Mouse (Mus musculus) gastrocnemius, postnatal 14 days (tissue): ENCODE measurements at regions not wholly inside any gene's neighbourhood (a gene's known extent, or its start where the extent isn't known, plus 50 kb on each side); places are given as distances from the start of the nearest gene placed in this dataset.
A peak's percentile ranks its signal among the peaks of the same experiment; 100 is the strongest.

ENCODE experiments used
- DNase-seq: peaks from one replicate; pipeline ENCODE4 v3.0.0; 2021; ENCODE audit warnings: mixed read lengths
- intact Hi-C: fragments of 180-260 bp; cut with DNase I; formaldehyde crosslinking; loops from one replicate; pipeline ENCODE4 v1.15.1; 2025; ENCODE audit warnings: low total_unique reads

- intact Hi-C loops, result no loop called here
- DNase-seq, result no peak
These were observed 639.2 kb upstream of the Gm11114 start for GRCm38 (mm10) chr9:84673327-84673726.

- intact Hi-C loops, result no loop called here
- no peak for DNase-seq
These were observed 634.2 kb upstream of the Gm11114 start for GRCm38 (mm10) chr9:84678416-84678815.

- intact Hi-C loops, result no loop called here
- no peak for DNase-seq
These were observed 593.9 kb upstream of the Gm11114 start for GRCm38 (mm10) chr9:84718615-84719191.

GRCm38 (mm10) chr9:84719396-84719795 lies 593.2 kb upstream of the Gm11114 start:
- no peak for DNase-seq
- intact Hi-C loops, result no loop called here

- intact Hi-C loops, result no loop called here
- no peak for DNase-seq
These were observed 592.1 kb upstream of the Gm11114 start for GRCm38 (mm10) chr9:84720454-84720853.

- intact Hi-C loops, result no loop called here
- DNase-seq, result no peak
These were observed 573.3 kb upstream of the Gm11114 start for GRCm38 (mm10) chr9:84739266-84739665.

GRCm38 (mm10) chr9:84740336-84740735 lies 572.2 kb upstream of the Gm11114 start:
- DNase-seq, result no peak
- intact Hi-C loops, result no loop called here

GRCm38 (mm10) chr9:84754332-84754731 lies 558.2 kb upstream of the Gm11114 start:
- intact Hi-C loops, result no loop called here
- DNase-seq, result no peak

- no peak for DNase-seq
- intact Hi-C loops, result no loop called here
These were observed 557.7 kb upstream of the Gm11114 start for GRCm38 (mm10) chr9:84754828-84755227.

- no peak for DNase-seq
- intact Hi-C loops, result no loop called here
These were observed 538.2 kb upstream of the Gm11114 start for GRCm38 (mm10) chr9:84774348-84774747.

GRCm38 (mm10) chr9:84775190-84775589 lies 537.4 kb upstream of the Gm11114 start:
- intact Hi-C loops, result no loop called here

GRCm38 (mm10) chr9:84779125-84779524 lies 533.4 kb upstream of the Gm11114 start:
- intact Hi-C loops, result no loop called here
- DNase-seq, result no peak

More at GRCm38 (mm10) chr9:84775190-84775589, 537.4 kb upstream of the Gm11114 start:
- no peak for DNase-seq

- peak; percentile 26 for DNase-seq
- intact Hi-C loops, result no loop called here
These were observed 486.8 kb upstream of the Gm11114 start for GRCm38 (mm10) chr9:84825768-84826167.

GRCm38 (mm10) chr9:84828934-84829333 lies 483.6 kb upstream of the Gm11114 start:
- DNase-seq, result no peak
- intact Hi-C loops, result no loop called here

GRCm38 (mm10) chr9:84830639-84831038 lies 481.9 kb upstream of the Gm11114 start:
- no peak for DNase-seq
- intact Hi-C loops, result no loop called here

- DNase-seq, result no peak
- intact Hi-C loops, result no loop called here
These were observed 475.1 kb upstream of the Gm11114 start for GRCm38 (mm10) chr9:84837498-84837897.

GRCm38 (mm10) chr9:84844021-84844420 lies 468.6 kb upstream of the Gm11114 start:
- DNase-seq, result no peak
- intact Hi-C loops, result no loop called here

GRCm38 (mm10) chr9:84861600-84861999 lies 451.0 kb upstream of the Gm11114 start:
- intact Hi-C loops, result no loop called here
- no peak for DNase-seq

GRCm38 (mm10) chr9:84863431-84863830 lies 449.1 kb upstream of the Gm11114 start:
- intact Hi-C loops, result no loop called here
- peak; percentile 5 for DNase-seq

- intact Hi-C loops, result no loop called here
- DNase-seq, result no peak
These were observed 418.4 kb upstream of the Gm11114 start for GRCm38 (mm10) chr9:84894148-84894547.

GRCm38 (mm10) chr9:84896073-84896472 lies 416.5 kb upstream of the Gm11114 start:
- no peak for DNase-seq
- intact Hi-C loops, result no loop called here

- no peak for DNase-seq
- intact Hi-C loops, result no loop called here
These were observed 411.9 kb upstream of the Gm11114 start for GRCm38 (mm10) chr9:84900643-84901042.
